Mouse (Mus musculus): ENCODE data around the gene Acsl3.
A peak's percentile ranks its signal among the peaks of the same experiment; 100 is the strongest.

Acsl3 gene

GRCm38 (mm10) chr1:78696305-78696704 is 38.7 kb downstream of the Acsl3 start:
- no peaks in the 10 kb centered on the region for H3K9me3 ChIP-seq (ENCODE audit: low read length)
- no peaks in the 10 kb centered on the region; the same call in 1 of the 2 replicates for H3K4me1 ChIP-seq (replicated peaks; ENCODE audit: low read depth, low read length)
- TF ChIP-seq NANOG (IDR thresholded peaks at IDR 0.05; ENCODE audit: borderline replicate concordance, low read length) (no peak), CTCF (conservative IDR thresholded peaks at IDR 0.05; ENCODE audit: low read length) (no peak), POU5F1 (IDR thresholded peaks at IDR 0.05; ENCODE audit: borderline replicate concordance, low read length) (no peak)
- H3K4me3 ChIP-seq (replicated peaks; ENCODE audit: low read length) = no peak overlapping the region
- peaks cover 86% of the 10 kb centered on the region for H3K36me3 ChIP-seq (ENCODE audit: insufficient read depth, low read length)
- H3K27me3 ChIP-seq (ENCODE audit: insufficient read depth, low read length) = no peaks in the 10 kb centered on the region

- H3K36me3 ChIP-seq (ENCODE audit: insufficient read depth, low read length) = peaks cover 86% of the 10 kb centered on the region
- H3K4me3 ChIP-seq (replicated peaks; ENCODE audit: low read length) = no peak overlapping the region
- H3K9me3 ChIP-seq (ENCODE audit: low read length) = no peaks in the 10 kb centered on the region
- H3K4me1 ChIP-seq (replicated peaks; ENCODE audit: low read depth, low read length) = no peaks in the 10 kb centered on the region; the same call in 1 of the 2 replicates
- TF ChIP-seq NANOG (IDR thresholded peaks at IDR 0.05; ENCODE audit: borderline replicate concordance, low read length) = no peak
- TF ChIP-seq CTCF (conservative IDR thresholded peaks at IDR 0.05; ENCODE audit: low read length) = no peak
- TF ChIP-seq POU5F1 (IDR thresholded peaks at IDR 0.05; ENCODE audit: borderline replicate concordance, low read length) = no peak
- H3K27me3 ChIP-seq (ENCODE audit: insufficient read depth, low read length) = no peaks in the 10 kb centered on the region
Measured at GRCm38 (mm10) chr1:78696903-78697302, 39.3 kb downstream of the Acsl3 start.

GRCm38 (mm10) chr1:78698138-78698537 is 40.5 kb downstream of the Acsl3 start:
- Histone ChIP-seq H3K27me3 (ENCODE audit: insufficient read depth, low read length) (no peaks in the 10 kb centered on the region), H3K36me3 (ENCODE audit: insufficient read depth, low read length) (peaks cover 86% of the 10 kb centered on the region), H3K4me3 (replicated peaks; ENCODE audit: low read length) (no peak overlapping the region), H3K9me3 (ENCODE audit: low read length) (no peaks in the 10 kb centered on the region), H3K4me1 (replicated peaks; ENCODE audit: low read depth, low read length) (no peaks in the 10 kb centered on the region; the same call in 1 of the 2 replicates)
- TF ChIP-seq NANOG (IDR thresholded peaks at IDR 0.05; ENCODE audit: borderline replicate concordance, low read length) = no peak
- no peak for TF ChIP-seq CTCF (conservative IDR thresholded peaks at IDR 0.05; ENCODE audit: low read length)
- TF ChIP-seq POU5F1 (IDR thresholded peaks at IDR 0.05; ENCODE audit: borderline replicate concordance, low read length) = no peak

- Histone ChIP-seq H3K4me1 (replicated peaks; ENCODE audit: low read depth, low read length) (no peaks in the 10 kb centered on the region; the same call in 1 of the 2 replicates), H3K9me3 (ENCODE audit: low read length) (no peaks in the 10 kb centered on the region), H3K27me3 (ENCODE audit: insufficient read depth, low read length) (no peaks in the 10 kb centered on the region), H3K4me3 (replicated peaks; ENCODE audit: low read length) (no peak overlapping the region), H3K36me3 (ENCODE audit: insufficient read depth, low read length) (peaks cover 79% of the 10 kb centered on the region)
- TF ChIP-seq POU5F1 (IDR thresholded peaks at IDR 0.05; ENCODE audit: borderline replicate concordance, low read length) (no peak), NANOG (IDR thresholded peaks at IDR 0.05; ENCODE audit: borderline replicate concordance, low read length) (no peak), CTCF (conservative IDR thresholded peaks at IDR 0.05; ENCODE audit: low read length) (no peak)
Measured at GRCm38 (mm10) chr1:78701740-78702139, 44.1 kb downstream of the Acsl3 start.

- Histone ChIP-seq H3K4me3 (replicated peaks; ENCODE audit: low read length) (no peak overlapping the region), H3K4me1 (replicated peaks; ENCODE audit: low read depth, low read length) (no peaks in the 10 kb centered on the region; the same call in 1 of the 2 replicates), H3K27me3 (ENCODE audit: insufficient read depth, low read length) (no peaks in the 10 kb centered on the region), H3K36me3 (ENCODE audit: insufficient read depth, low read length) (peaks cover 72% of the 10 kb centered on the region), H3K9me3 (ENCODE audit: low read length) (no peaks in the 10 kb centered on the region)
- TF ChIP-seq NANOG (IDR thresholded peaks at IDR 0.05; ENCODE audit: borderline replicate concordance, low read length) = no peak
- no peak for TF ChIP-seq POU5F1 (IDR thresholded peaks at IDR 0.05; ENCODE audit: borderline replicate concordance, low read length)
- no peak for TF ChIP-seq CTCF (conservative IDR thresholded peaks at IDR 0.05; ENCODE audit: low read length)
Measured at GRCm38 (mm10) chr1:78702282-78702963, 44.8 kb downstream of the Acsl3 start.

- no peak for TF ChIP-seq NANOG (IDR thresholded peaks at IDR 0.05; ENCODE audit: borderline replicate concordance, low read length)
- no peak for TF ChIP-seq CTCF (conservative IDR thresholded peaks at IDR 0.05; ENCODE audit: low read length)
- TF ChIP-seq POU5F1 (IDR thresholded peaks at IDR 0.05; ENCODE audit: borderline replicate concordance, low read length) = no peak
- H3K4me3 ChIP-seq (replicated peaks; ENCODE audit: low read length) = no peak overlapping the region
- no peaks in the 10 kb centered on the region; the same call in 1 of the 2 replicates for H3K4me1 ChIP-seq (replicated peaks; ENCODE audit: low read depth, low read length)
- H3K27me3 ChIP-seq (ENCODE audit: insufficient read depth, low read length) = no peaks in the 10 kb centered on the region
- no peaks in the 10 kb centered on the region for H3K9me3 ChIP-seq (ENCODE audit: low read length)
- H3K36me3 ChIP-seq (ENCODE audit: insufficient read depth, low read length) = peaks cover 69% of the 10 kb centered on the region
Measured at GRCm38 (mm10) chr1:78702964-78703285, 45.3 kb downstream of the Acsl3 start.

GRCm38 (mm10) chr1:78706338-78706737 is 48.7 kb downstream of the Acsl3 start:
- Histone ChIP-seq H3K4me3 (replicated peaks; ENCODE audit: low read length) (no peak overlapping the region), H3K27me3 (ENCODE audit: insufficient read depth, low read length) (no peaks in the 10 kb centered on the region), H3K4me1 (replicated peaks; ENCODE audit: low read depth, low read length) (no peaks in the 10 kb centered on the region), H3K9me3 (ENCODE audit: low read length) (no peaks in the 10 kb centered on the region), H3K36me3 (ENCODE audit: insufficient read depth, low read length) (peaks cover 43% of the 10 kb centered on the region)
- TF ChIP-seq CTCF (conservative IDR thresholded peaks at IDR 0.05; ENCODE audit: low read length) (no peak), NANOG (IDR thresholded peaks at IDR 0.05; ENCODE audit: borderline replicate concordance, low read length) (no peak), POU5F1 (IDR thresholded peaks at IDR 0.05; ENCODE audit: borderline replicate concordance, low read length) (no peak)

GRCm38 (mm10) chr1:78707280-78707679 is 49.7 kb downstream of the Acsl3 start:
- no peak overlapping the region for H3K4me3 ChIP-seq (replicated peaks; ENCODE audit: low read length)
- peaks cover 34% of the 10 kb centered on the region for H3K36me3 ChIP-seq (ENCODE audit: insufficient read depth, low read length)
- H3K27me3 ChIP-seq (ENCODE audit: insufficient read depth, low read length) = no peaks in the 10 kb centered on the region
- H3K9me3 ChIP-seq (ENCODE audit: low read length) = no peaks in the 10 kb centered on the region
- H3K4me1 ChIP-seq (replicated peaks; ENCODE audit: low read depth, low read length) = no peaks in the 10 kb centered on the region
- TF ChIP-seq POU5F1 (IDR thresholded peaks at IDR 0.05; ENCODE audit: borderline replicate concordance, low read length) (no peak), NANOG (IDR thresholded peaks at IDR 0.05; ENCODE audit: borderline replicate concordance, low read length) (no peak), CTCF (conservative IDR thresholded peaks at IDR 0.05; ENCODE audit: low read length) (peak; percentile 35)

- Histone ChIP-seq H3K4me3 (replicated peaks; ENCODE audit: low read length) (no peak overlapping the region), H3K9me3 (ENCODE audit: low read length) (no peaks in the 10 kb centered on the region), H3K4me1 (replicated peaks; ENCODE audit: low read depth, low read length) (no peaks in the 10 kb centered on the region), H3K36me3 (ENCODE audit: insufficient read depth, low read length) (peaks cover 9% of the 10 kb centered on the region; the same call in 1 of the 2 replicates), H3K27me3 (ENCODE audit: insufficient read depth, low read length) (no peaks in the 10 kb centered on the region)
- no peak for TF ChIP-seq POU5F1 (IDR thresholded peaks at IDR 0.05; ENCODE audit: borderline replicate concordance, low read length)
- TF ChIP-seq CTCF (conservative IDR thresholded peaks at IDR 0.05; ENCODE audit: low read length) = no peak
- TF ChIP-seq NANOG (IDR thresholded peaks at IDR 0.05; ENCODE audit: borderline replicate concordance, low read length) = no peak
Measured at GRCm38 (mm10) chr1:78710026-78710425, 52.4 kb downstream of the Acsl3 start.

Measured in E14TG2a.4 (cell line).